Mouse (Mus musculus) embryo, embryonic 11 days (tissue): ENCODE results near the gene Dach1.

Source experiments
- DNase-seq: peaks from one replicate; pipeline ENCODE4 v3.0.0-alpha.2; 2015

Gene Dach1

DNA sequence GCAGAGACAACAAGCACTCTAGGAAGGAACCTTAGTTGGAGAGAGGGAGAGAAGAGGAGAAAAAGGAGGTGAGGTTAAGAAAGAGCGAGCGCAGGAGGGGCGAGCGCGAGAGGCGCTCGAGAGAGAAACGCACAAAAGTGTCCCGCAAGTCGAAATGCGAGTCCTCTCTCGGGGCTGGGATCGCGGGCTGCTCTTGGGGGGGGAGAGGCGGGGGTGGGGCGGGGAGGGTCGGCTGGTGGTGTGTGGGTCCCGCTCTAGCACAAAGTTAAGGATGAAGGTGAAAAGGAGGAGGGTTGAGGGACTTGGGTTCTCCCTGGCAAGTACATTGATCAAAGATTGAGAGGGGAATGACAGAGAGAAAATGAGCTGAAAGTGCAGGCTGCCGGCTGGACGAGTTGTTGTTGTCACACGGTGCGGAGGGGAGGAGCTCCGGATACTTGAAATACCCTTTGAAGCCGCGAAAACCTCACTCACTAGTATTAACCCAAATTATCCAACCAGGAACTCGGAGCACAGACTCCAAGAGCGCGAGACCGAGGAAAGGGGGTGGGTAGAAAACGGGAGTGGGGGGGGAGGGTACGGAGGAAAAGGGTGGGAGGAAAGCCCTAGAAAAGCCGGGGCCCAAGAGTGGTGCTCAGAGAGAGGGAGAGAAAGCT, at the start of gene Dach1:
Gene Dach1 (minus strand): TSS at position 345 of the 656 bp plus-strand sequence.
- peak; percentile 90 for DNase-seq

DNA sequence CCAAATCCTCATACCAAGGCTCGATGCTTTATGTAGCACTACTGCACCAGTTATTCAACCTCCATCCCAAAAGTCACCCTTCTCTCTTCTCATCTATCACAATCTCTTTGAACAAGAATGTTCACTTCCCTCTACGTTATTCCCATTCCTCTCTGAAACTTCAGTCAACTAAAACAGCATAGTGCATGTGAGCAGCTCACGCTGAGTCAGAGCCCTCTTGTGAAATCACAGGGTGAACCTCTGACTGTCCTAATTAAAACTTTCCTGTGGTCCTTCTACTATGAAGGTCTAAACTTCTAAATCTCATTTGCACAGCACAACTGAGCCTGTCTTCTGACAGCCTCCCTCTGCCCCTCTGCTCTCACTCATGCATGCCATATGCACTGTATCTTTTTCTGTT, 30.5 kb upstream of the Dach1 start:
- DNase-seq: no peak

DNA sequence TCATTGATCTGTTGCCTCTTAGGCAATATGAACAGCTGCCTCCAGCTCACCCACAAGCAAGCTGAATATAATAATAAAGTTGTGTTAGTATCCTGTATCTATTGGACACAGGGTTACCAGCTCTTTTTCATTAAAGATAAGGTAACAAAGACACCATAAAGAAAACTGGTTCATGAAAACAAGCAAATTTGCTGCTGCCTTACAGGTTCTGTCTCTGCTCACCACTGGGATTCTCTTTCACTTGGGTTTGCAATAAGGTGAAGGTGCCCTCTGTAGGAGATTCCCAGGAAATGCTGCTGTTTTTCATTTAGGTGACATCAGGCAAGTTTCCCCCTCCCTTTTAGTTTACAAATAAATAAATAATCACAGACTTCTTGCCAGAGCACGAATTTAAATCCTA, 12.0 kb upstream of the Dach1 start:
- peak; percentile 72 for DNase-seq

DNA sequence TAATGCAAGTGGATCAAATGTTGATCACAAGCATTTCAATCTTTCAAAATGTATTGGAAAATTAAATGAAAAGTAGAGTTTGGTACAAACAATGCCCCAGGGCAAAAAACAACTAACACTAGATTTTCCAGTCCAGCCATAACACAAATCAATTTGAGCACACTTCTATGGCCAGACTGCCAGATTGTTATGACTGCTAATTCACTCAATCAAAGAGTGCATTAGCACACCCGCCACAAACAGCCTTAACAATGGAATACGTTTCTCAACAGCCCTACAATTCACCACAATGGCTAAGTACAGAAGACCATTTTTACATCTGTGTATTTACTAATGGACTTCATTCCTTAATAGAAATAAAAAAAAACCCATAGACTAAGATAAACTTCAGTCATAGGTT, 4.3 kb upstream of the Dach1 start:
- DNase-seq: no peak

DNA sequence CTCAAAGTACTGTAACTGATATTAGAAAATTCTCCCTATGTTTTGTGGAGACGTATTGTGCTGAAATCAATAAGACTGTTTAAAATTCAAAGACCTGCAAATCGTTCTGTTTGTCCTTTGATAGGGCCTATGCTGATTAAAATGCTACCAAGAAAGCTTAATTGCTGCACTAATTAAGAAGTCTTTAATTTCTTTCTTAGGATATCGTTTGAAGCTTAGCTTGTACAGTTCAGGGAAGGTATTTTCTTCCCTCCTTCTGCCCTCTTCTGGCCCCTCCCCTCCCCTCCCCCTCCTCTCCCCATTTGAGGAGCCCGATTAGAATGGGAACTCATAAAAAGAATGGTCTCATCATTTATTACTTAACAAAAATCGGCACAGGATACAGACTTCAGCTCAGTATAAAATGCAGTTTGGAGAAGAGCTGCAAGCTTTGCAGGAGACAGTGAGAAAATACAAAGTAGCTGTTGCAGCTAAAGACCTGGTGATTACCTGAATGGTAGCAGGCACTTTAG, 2.9 kb upstream of the Dach1 start:
- DNase-seq: no peak

DNA sequence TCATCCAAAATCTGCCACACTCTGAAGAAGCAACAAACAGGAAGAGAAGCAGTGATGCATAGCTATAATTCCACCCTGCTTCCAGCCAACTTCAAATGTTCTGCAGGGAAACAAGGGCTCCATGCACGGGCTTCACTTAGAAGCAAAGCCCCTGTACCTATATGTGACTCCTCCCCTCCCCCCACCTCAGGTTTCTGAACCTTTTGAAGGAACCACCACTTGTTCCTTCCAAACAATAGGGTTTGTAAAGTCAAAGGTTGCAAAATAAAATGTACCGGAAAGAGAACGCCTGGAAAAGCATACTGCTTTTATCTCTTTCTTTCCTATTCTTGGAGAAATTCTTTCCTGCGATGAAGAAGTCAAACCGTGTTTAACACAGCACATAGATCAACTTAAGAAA, 2.3 kb upstream of the Dach1 start:
- no peak for DNase-seq

DNA sequence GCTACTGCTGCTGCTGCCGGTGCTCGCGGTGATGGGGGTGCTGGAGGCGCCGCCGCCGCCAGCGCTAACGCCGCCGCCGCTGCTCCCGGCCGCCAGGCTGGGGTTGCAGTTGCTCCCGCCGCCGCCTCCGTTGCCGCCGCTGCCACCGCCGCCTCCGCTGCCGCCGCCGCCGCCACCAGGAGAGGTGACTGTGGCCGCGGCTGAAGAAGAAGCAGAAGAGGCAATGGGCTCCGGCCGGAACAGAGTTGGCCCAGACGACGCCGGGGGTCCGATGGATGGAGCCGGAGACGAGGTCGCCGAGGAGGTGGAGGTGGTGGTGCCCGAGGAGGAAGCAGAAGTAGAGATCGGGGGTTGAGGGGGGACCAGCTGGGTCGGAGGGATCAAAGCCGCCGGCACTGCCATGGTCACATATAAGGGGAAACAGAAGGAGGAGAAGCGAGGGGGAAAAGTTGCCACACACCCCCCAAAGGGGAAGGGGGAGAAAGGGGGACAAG, 610 bp downstream of the Dach1 start:
- peak; percentile 62 for DNase-seq

DNA sequence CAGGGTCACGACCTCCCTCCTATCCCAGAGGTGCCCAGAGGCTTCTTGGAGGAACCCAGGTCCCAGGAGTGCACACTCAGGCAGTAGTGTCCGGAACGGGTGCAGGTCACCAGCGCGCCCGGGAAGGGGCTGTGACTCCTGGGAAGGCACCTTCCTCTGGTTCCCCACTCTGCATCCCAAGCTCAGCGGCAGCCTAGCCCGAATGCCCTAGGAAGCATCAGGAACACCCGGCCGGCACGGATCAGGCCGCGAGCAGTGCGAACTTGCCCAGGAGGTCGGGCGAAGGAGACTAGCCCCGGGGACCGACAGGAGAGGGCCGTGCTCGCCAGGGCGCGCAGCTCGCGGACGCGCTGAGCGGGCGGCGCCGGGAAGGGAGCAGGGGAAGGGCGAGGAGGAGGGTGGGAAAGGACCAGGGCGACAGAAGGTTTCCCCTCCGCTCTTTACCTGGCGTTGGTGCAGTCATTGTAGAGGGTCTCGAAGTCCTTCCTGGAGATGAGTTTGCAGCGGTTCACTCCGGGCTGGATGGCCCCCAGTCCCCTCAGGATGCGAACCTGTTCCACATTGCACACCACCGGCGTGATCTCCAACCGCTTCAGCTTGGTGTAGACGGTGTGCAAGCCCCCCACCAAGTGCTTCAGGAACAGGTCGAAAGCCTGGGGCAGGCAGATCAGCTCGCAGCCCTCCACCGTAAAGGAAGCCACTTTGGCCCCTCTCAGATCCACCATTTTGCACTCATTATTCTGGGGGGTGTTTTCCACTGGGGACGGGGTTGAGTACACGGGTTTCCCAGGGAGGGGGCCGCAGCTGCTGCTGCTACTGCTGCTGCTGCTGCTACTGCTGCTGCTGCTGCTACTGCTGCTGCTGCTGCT, 1.3 kb downstream of the Dach1 start:
- peak; percentile 77 for DNase-seq

DNA sequence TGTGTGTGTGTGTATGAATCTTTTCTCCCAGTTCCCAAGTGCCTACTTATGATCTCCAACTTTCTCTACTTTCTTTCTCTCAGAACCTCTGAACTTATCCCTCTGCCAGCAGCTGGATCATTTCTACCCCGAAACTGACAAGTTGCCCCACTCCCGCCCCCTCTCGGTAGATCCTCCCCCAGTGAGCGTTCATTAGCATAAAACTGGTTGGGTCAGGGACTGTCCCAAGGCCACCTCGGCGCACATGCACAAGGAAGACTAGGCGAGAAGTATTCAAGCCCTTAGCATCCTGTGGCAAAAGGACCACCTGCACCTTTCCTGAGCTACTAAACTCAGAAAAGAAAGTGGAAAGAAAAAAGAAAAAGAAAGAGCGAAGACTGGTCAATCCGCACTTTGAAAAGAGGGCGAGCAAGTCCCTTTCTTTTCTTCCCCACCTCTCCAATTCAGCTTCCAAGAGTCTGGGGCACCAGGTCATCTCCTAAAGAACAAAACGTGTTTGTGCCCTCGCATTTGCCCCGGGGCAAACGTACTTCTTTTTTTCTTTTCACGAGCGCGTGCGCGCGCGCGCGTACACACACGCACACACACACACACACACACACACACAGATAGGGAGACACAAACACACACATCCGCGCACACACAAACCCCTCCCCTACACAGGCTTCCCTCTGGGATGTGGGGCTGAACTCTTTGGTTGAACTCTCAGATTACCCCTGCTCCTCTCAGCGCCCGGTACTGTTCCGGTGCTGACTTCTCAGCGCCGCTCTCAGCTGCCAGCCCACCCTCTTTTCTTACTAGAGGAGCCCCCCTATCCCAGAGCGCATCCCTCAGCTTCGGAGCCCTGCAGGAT, 2.2 kb downstream of the Dach1 start:
- peak; percentile 75 for DNase-seq

DNA sequence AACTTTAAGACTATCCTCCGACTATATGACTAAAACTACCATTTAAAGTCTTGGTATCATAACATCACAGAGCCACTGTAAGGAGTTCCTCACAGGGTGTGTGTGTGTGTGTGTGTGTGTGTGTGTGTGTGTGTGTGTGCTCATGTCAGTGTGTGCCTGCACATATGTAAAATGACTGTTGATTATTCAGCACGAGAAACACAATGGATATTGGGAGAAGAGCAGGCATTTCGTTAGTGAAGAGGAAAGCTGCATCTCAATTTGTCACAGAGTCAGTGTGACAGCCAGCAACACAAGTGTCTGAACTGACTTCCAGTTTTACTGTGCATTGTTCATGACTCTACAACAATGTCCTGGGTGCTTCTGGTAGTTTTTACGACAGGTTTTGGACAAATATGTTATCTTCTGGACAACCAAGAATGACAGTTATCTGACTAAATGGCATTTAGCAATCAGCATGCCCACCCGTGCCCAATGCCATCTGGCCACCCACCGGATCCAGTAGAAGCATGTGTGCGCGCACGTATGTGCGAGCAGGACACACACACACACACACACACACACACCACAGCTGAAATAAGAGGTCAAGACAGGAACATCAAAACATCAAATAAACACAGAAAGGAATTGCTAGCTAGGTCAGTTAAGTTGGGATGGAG, 3.1 kb downstream of the Dach1 start:
- DNase-seq: no peak

DNA sequence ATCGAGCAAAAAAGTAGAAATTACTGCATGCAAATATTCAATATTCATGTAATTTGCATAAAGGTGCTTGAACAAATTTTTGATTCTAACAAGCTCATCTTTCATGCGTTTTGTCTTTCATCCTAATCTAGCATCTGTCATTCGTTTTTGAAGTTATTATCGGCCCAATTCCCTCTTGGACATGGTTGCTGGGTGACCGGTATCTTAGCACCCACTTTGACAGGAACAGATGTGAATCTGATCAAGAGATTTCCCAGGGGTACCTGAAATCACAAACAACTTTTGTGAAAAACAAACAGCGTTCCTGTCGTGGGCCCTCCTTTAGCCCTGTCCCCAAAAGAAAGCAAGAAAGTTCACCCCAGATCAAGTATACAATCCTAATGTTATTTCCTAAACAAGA, 12.8 kb downstream of the Dach1 start:
- DNase-seq: no peak

DNA sequence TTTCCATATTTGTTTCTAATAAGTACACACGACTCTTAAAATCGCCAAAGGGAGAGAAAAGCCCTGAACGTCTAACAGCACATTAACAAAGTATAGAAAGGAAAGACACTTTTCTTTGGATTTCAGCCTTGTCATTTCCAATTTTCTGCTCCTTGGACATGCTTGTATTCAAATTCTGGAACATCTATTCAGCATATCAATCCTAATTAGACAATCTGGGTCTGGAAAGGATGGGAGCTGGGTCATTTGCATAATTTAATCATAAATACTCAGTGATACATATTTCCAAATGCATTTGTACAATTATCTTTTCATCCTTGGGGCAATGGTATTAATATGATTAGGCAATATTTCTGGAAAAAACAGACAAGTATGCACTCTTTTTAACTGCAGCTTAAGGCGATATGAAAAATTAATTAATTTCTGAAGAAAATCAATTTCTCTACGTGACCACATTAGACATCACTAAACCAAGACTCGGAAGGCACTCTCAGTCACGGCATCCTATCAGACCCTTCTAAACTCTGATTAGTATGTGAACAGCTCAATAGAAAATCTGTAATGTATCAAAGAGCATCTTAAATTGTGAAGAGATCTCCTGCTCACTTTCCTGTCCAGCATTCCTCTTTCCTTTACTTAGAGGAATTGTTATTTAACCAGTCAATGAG, 13.7 kb downstream of the Dach1 start:
- DNase-seq: no peak

DNA sequence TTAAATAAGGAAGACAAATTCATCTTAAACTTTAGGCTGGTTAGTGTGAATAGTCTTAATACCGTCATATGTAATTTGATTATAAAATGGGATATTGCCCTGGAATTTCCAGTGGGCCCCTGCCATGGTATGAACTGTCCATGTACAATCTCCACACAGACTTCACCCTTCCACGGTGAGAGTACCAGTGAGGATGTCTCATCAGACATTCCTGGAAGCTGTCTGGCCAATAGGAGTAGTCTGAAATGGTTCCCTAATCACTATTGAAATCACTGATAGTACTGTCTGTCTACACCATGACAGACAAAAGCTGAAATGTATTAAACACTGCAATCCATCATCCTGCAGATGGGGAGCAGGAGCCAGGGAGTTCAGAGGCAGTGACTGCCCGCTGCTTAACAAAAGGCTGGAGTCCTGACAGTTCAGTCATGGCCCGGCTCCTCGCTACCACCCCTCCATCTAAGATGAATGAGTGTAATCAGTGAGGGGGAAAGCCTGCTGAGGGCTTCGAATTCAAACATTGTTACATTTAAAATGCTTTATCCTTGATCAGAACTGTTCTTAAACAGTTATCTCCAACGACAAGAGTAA, 14.6 kb downstream of the Dach1 start:
- peak; percentile 53 for DNase-seq

DNA sequence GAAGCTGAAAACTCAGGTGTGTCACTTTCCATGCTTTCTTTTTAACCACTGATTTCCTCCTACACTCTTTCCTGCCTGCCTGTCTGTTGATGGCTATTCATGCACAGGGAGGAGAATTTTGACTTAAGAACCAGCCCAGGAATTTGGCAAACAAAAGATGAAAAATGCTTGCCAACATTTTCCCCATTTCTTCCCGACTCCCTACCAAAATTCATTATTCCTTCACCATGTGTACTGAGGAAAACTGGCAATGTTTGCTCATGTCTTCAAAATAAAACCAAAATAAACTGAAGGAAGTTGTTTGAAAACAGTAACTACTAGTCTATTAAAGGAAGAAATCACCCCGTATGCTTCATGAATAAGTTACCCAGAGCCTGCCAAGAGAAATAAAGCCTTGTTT, 27.8 kb downstream of the Dach1 start:
- DNase-seq: no peak

DNA sequence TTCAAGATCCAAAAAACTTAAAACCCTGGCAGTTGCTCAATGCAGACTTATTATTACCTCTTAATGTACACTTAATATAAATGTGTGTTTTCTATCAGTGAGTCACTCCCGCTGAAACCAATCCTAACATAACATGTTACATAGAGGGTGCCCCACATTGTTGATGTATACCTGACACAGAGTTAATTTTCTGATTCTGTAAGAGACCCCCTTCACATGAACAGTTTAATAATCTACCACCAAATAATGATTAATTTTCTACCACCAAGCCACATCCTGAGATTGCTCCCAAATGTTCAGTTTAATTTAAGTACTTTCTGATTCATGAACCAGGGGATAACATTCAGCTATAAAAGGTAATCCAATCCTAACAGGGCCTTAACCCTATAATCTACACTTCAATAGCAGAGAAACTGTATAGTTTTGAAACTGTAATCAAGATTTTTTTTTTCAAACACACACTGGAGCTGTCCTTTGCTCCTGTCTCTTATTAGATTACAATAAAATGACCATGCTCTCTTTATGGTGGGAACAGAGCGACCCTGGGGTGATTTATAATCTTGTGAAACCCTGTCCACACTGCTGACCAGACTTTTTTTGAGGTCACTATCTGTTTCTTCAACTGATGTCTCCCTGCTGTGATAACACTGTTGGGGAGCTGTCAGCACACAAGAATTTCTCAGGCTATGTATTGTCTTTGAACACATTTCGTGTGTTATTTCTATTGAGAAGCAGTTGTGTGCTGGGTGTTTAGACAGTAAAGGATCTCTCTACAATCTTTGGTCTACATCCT, 30.5 kb downstream of the Dach1 start:
- peak; percentile 64 for DNase-seq

DNA sequence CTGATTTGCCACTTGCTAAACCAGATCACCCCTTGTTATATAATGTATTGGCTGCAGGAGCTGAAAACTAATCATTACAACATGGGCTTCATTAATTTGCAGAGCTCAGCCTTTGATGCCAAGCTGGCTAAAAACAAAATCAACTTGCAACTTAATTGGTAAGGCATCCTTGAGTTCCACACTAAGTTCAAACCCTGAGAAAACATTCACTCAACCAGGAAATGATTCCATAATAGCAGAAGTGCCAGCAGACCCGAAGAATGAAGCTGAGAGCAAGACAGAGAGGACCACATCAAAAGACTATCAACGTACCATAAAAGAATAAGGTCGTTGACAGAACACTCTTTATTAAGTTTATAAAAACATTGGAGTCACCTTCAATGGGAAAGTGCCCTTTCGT, 35.0 kb downstream of the Dach1 start:
- no peak for DNase-seq

DNA sequence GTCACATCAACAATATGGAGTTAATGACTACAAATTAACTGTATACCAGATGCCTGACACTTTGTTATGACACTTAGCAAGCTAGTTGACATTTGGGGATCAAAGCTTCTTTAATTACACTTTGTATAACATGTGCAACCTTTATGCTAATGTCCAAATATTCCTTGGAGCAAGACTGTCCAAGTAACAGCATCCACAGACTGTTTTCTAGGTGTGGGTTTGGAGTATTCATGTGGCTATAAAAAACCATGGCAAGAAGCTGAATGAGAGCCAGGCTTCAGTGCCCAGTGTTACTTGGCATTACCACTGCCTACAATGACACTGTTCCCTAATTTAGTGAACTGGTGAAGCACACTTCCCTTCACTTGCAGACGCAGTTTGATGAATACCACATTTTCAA, 46.5 kb downstream of the Dach1 start:
- no peak for DNase-seq

DNA sequence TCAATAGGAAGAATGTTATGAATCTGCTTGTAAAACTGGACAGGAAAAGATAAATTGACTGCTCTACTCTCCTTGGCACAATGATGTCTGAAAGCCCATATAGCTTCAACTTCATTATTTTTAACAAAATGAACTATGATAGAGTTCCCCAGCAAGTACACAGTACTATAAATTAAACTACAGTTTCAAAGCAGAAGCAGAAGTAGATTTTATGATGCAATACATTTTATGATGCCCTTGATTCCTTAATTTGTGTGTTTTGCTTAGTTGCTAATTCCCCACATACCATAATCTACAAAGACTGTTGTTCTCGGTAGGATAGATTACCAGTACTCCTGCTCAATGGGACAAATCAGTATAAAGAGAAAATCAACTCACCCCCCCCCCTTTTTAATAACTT, 52.9 kb downstream of the Dach1 start:
- DNase-seq: no peak

DNA sequence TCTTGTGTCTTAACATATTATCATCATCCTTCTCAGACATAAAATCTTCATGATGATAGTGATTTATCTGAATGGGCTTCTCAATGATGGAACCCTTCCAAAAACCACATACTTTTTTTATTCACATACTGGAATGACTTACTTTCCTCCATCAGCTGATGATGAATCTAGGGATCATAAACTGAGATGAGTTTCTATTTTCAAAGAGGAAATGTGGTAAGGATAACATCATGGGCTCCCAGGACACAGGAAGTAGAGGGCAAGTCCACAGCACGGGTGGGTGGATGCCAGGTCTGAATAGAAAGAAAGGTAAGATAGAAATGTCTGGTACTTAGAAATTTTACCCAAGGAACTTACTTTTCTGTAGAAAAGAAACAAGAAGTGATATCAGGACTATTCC, 56.5 kb downstream of the Dach1 start:
- DNase-seq: no peak

DNA sequence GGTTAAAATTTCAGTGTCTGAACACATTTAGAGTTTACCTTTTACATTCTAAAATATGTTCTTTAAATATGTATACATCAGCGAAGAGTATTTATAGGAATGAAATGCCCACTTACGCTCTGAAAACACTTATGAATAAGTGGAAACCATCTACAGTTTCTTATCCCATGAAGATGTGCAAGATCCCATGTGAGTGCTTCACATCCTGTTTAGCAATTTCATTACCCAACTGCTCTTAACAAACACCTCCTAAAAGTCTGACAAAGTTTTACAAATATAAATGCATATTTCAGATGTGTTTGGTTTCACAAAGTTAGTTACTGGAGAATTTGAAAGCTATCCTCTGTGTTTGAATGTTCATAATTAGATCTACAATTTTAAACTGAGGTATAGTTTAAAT, 59.6 kb downstream of the Dach1 start:
- DNase-seq: no peak

DNA sequence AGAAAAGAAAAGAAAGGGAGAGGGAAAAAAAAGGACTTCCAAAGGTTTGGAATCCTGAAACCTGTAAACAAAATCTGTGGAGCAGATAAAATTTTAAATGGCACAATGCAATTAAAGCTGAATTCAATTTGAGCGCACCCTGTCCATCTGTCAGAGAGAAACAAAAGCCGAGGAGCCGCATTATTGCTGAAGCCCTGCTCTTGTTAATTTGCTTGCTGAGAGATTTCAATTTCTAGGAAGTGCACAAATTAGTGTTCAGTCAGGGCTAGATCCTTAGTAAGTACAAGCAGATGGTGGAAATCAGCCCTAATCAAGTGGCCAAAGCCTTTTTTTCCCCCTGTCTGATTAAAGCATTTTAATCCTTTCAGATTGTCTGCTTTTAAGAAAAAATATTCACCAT, 60.8 kb downstream of the Dach1 start:
- DNase-seq: peak; percentile 46
